Mouse (Mus musculus) midbrain, embryonic 14.5 days (tissue): ENCODE measurements at regions not wholly inside any gene's neighbourhood (a gene's known extent, or its start where the extent isn't known, plus 50 kb on each side); places are given as distances from the start of the nearest gene placed in this dataset.

Experiments
- ATAC-seq: fragments of 200-750 bp; cut with Nextera tagmentation; 2 replicates; pipeline ENCODE4 v1.8.0; 2017; ENCODE audit warnings: moderate number of reproducible peaks, moderate library complexity; ENCODE audit not compliant: low FRiP score, low TSS enrichment
- DNase-seq: peaks from one replicate; pipeline ENCODE4 v3.0.0-alpha.2; 2015
- H3K27ac ChIP-seq: fragments of 300-500 bp; sonication (generic); replicated peaks from 2 replicates; pipeline ENCODE4 v1.5.1; 2014; ENCODE audit warnings: mild to moderate bottlenecking, low read depth, low read length, moderate library complexity
- H3K27me3 ChIP-seq: fragments of 300-500 bp; sonication (generic); 2 replicates; pipeline ENCODE4 v1.6.1; 2014; ENCODE audit warnings: low read length, control low read depth, mixed read lengths; ENCODE audit not compliant: control insufficient read depth, insufficient read depth
- H3K36me3 ChIP-seq: fragments of 300-500 bp; sonication (generic); 2 replicates; pipeline ENCODE4 v1.6.1; 2014; ENCODE audit warnings: low read length, control low read depth; ENCODE audit not compliant: control insufficient read depth, insufficient read depth
- H3K4me1 ChIP-seq: fragments of 300-500 bp; sonication (generic); 2 replicates; pipeline ENCODE4 v1.6.1; 2014; ENCODE audit warnings: mild to moderate bottlenecking, antibody characterized with exemption, low read length, control low read depth; ENCODE audit not compliant: control insufficient read depth, insufficient read depth
- H3K4me2 ChIP-seq: fragments of 300-500 bp; sonication (generic); 2 replicates; pipeline ENCODE4 v1.6.1; 2014; ENCODE audit warnings: mild to moderate bottlenecking, low read length, moderate library complexity
- H3K4me3 ChIP-seq: fragments of 300-500 bp; sonication (generic); replicated peaks from 2 replicates; pipeline ENCODE4 v1.5.1; 2014; ENCODE audit warnings: low read depth, low read length
- H3K9ac ChIP-seq: fragments of 300-500 bp; sonication (generic); replicated peaks from 2 replicates; pipeline ENCODE4 v1.6.1; 2014; ENCODE audit warnings: mild to moderate bottlenecking, low read length, moderate library complexity
- H3K9me3 ChIP-seq: fragments of 300-500 bp; sonication (generic); 2 replicates; pipeline ENCODE4 v1.6.1; 2016; ENCODE audit warnings: low read length, control low read depth, mixed read lengths; ENCODE audit not compliant: control insufficient read depth
- WGBS: fragments of 180-500 bp; shearing (Covaris S2); extraction: QIAGEN DNeasy Blood & Tissue Kit; methylation state at CpG from one replicate; pipeline ENCODE4 v1.1.7; 2014; 5-methylcytosine and 5-hydroxymethylcytosine counted together

DNA sequence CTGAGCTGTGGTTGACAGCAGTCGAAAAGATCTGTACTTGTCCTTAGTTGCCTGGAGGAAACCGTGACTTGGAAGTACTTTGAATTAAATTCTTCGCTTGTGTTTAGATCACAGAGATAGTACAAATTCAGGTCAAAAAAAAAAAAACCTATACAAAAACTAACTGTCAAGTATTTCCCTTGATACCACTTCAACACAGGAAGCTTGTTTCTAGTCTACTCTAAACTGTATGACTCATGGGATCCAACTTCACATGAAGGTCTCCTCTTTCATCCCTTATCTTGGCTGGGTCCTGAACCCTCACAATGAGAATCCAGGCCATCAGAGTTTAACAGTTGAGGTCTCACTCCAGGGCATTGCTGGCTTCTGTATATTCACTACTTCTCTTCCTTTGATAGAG, 54.8 kb downstream of the Tmem30b start:
- DNase-seq (no peak), ATAC-seq (no peak)
- H3K27ac ChIP-seq, result no peak overlapping the region
- no peak overlapping the region for H3K4me2 ChIP-seq
- no peak overlapping the region for H3K4me3 ChIP-seq
- 93% methylated on average over 3 of the region's 3 CpGs for WGBS
- H3K9me3 ChIP-seq, result no peaks in the 10 kb centered on the region
- H3K9ac ChIP-seq, result no peak overlapping the region
- no peaks in the 10 kb centered on the region for H3K27me3 ChIP-seq
- H3K4me1 ChIP-seq, result no peaks in the 10 kb centered on the region
- H3K36me3 ChIP-seq, result no peaks in the 10 kb centered on the region

DNA sequence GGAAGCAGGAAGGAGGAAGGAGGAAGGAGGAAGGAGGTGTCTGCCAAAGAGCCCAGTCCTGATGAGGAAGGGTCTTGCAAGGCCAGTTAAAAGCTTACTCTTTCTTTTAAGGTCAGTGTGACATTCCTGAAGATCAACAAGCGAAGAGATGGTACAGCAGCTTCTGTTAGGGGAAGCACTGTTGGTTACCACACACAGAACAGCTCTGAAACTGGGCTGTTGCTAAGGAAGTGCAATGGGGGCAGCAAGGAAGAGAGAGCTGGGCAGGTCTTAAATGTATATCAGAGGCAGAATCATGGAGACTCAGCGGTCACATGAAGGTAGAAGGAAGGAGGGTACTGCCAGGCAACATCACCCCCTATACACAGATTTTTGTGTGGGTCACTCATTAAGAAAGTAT, 63.3 kb downstream of the Tmem30b start:
- DNase-seq (no peak), ATAC-seq (no peak)
- Histone ChIP-seq H3K36me3 (no peaks in the 10 kb centered on the region), H3K4me3 (no peak overlapping the region), H3K27ac (no peak overlapping the region), H3K27me3 (no peaks in the 10 kb centered on the region), H3K9me3 (no peaks in the 10 kb centered on the region), H3K4me1 (no peaks in the 10 kb centered on the region), H3K4me2 (no peak overlapping the region), H3K9ac (no peak overlapping the region)
- WGBS, result 81% methylated on average over 2 of the region's 2 CpGs

DNA sequence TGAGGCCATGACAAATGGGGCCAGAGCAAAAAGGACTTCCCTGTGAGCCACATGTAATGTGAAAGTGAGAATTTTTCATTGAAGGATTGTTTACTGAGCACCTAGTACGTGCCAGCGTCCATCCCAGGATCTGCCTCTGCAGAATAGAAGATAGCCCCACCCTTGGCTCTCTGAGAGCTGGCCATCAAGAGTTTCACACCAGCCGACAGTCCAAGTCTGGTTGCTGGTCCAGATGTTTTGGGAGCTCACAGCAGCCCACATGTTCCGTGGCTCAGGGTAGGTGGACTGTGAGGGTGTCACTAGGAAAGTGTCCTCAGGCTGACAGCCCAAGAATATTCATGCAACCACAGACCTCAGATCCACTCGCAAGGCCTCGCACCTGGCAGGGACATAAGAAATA, 63.9 kb downstream of the Tmem30b start:
- H3K9me3 ChIP-seq, result no peaks in the 10 kb centered on the region
- ATAC-seq (no peak), DNase-seq (no peak)
- H3K27ac ChIP-seq, result no peak overlapping the region
- no peaks in the 10 kb centered on the region for H3K36me3 ChIP-seq
- H3K9ac ChIP-seq, result no peak overlapping the region
- WGBS, result 92% methylated on average over 6 of the region's 6 CpGs
- H3K4me3 ChIP-seq, result no peak overlapping the region
- no peaks in the 10 kb centered on the region for H3K27me3 ChIP-seq
- no peak overlapping the region for H3K4me2 ChIP-seq
- no peaks in the 10 kb centered on the region for H3K4me1 ChIP-seq

DNA sequence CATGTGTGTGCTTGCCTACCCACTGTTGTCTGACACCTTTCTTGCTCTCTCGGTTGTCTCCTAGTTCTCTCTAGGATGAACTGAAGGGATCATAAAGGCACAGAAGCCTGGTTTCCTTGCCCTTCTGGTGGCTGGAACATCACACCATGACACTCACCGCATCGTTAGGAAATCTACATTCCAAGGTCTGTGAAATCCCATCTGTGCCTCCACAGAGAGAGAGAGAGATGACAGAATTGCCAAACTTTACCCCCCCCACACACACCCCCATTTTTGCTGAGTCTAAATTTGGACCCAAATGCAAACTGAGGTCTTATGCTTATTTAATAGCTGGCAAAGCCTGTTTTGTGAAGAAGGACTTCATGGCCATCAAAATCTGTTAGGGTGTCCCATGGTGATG, 64.5 kb downstream of the Tmem30b start:
- no peak for ATAC-seq
- no peak overlapping the region for H3K4me2 ChIP-seq
- no peaks in the 10 kb centered on the region for H3K9me3 ChIP-seq
- no peak for DNase-seq
- H3K27ac ChIP-seq, result no peak overlapping the region
- no peaks in the 10 kb centered on the region for H3K27me3 ChIP-seq
- H3K9ac ChIP-seq, result no peak overlapping the region
- H3K4me1 ChIP-seq, result no peaks in the 10 kb centered on the region
- no peaks in the 10 kb centered on the region for H3K36me3 ChIP-seq
- H3K4me3 ChIP-seq, result no peak overlapping the region
- 92% methylated on average over 3 of the region's 3 CpGs for WGBS

DNA sequence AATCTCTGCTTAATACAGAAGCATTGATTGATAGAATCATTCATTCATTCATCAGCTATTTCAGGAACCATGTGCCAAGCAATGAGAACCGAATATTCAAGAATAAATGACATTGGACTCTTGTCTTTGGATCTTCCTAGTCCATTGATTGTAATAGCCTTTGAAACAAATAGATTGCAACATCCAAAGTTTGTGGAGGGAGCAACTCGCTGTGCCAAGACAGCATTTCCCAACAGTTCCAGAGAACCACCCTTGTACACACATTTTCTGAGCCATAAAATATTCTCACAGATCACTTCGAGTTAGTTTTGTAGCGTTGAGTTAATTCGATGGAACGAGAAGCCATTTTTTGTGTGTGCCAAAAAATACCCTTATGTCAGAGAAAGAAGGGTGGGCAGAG, 65.0 kb downstream of the Tmem30b start:
- no peaks in the 10 kb centered on the region for H3K9me3 ChIP-seq
- H3K27ac ChIP-seq, result no peak overlapping the region
- H3K9ac ChIP-seq, result no peak overlapping the region
- H3K4me2 ChIP-seq, result no peak overlapping the region
- no peak for DNase-seq
- H3K4me1 ChIP-seq, result no peaks in the 10 kb centered on the region
- H3K36me3 ChIP-seq, result no peaks in the 10 kb centered on the region
- no peaks in the 10 kb centered on the region for H3K27me3 ChIP-seq
- WGBS, result 93% methylated on average over 6 of the region's 6 CpGs
- no peak overlapping the region for H3K4me3 ChIP-seq
- no peak for ATAC-seq

DNA sequence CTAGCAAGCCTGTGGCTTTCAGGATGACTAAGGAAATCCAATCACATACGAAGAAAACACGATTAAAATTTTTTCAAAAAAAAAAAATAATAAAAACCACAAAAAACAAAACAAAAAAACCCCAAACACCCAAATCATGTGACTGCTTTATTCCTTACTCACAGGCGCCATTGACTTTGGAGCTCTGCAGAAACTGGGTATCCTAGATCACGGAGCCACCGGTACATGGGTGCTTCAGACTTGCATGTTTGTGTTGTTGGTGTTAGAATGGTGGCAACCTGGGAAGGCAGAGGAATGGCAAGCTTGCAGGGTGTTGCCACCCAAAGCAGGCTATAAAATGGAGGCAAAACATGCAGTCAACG, 65.6 kb downstream of the Tmem30b start:
- DNase-seq, result no peak
- WGBS, result 94% methylated on average over 6 of the region's 6 CpGs
- Histone ChIP-seq H3K4me1 (no peaks in the 10 kb centered on the region), H3K9me3 (no peaks in the 10 kb centered on the region), H3K4me3 (no peak overlapping the region), H3K4me2 (no peak overlapping the region), H3K27ac (no peak overlapping the region), H3K9ac (no peak overlapping the region), H3K36me3 (no peaks in the 10 kb centered on the region), H3K27me3 (no peaks in the 10 kb centered on the region)
- no peak for ATAC-seq

DNA sequence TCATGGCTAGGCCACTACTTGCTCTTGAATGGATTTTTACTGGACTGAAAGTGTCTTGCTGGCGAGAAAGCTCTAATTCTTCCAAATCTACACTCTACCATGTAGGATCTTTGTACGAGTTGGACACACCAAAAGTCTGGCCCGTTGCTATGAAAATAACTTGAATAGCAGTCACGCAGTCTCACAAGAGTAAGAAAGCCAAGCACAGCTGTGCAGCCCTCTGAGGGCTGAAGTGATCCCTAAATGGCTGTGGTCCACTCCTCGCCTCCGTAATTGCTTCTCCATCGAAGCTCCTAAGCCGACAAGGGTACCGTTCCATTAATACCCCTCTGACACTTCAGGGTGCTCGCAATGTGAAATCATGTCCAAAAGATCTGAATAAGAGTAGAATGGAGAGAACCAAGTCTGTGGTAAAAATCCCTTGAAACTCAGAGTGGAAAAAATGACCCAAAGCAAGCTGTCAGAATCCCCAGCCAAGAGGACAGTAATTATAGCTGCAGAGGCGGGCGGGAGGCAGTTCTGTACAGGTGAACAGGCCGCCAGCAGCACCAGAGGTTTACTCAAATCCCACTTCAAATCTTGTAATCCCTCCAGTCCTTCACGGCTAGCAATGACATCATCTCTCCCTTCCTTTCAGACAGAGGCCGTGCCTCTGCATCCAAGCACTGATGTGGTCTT, 66.1 kb downstream of the Tmem30b start:
- no peak for ATAC-seq
- no peak overlapping the region for H3K9ac ChIP-seq
- H3K4me1 ChIP-seq, result no peaks in the 10 kb centered on the region
- no peak for DNase-seq
- H3K36me3 ChIP-seq, result no peaks in the 10 kb centered on the region
- H3K9me3 ChIP-seq, result no peaks in the 10 kb centered on the region
- no peak overlapping the region for H3K27ac ChIP-seq
- no peaks in the 10 kb centered on the region for H3K27me3 ChIP-seq
- 91% methylated on average over 15 of the region's 15 CpGs for WGBS
- no peak overlapping the region for H3K4me3 ChIP-seq
- no peak overlapping the region for H3K4me2 ChIP-seq

DNA sequence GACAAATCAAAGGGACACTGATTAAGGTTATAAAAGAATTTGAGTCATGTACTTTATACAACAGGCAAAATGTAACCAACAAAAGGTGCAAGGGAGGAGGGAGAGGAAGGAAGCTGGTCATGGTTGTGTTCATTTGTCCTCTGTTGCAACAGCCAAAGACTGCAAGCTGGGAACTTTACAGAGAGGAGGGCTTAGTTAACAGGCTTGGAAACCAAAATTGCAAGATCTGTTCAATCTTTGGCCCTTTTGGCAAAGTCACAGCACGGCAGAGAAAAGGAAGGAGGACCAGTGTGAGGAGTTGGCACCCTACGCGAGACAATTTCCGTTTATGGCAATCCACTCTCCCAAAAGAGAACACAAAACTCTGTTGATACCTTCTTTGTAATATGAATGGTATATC, 67.6 kb downstream of the Tmem30b start:
- DNase-seq, result no peak
- Histone ChIP-seq H3K27me3 (no peaks in the 10 kb centered on the region), H3K36me3 (no peaks in the 10 kb centered on the region), H3K9ac (no peak overlapping the region), H3K27ac (no peak overlapping the region), H3K4me2 (no peak overlapping the region), H3K9me3 (no peaks in the 10 kb centered on the region), H3K4me3 (no peak overlapping the region), H3K4me1 (no peaks in the 10 kb centered on the region)
- 88% methylated on average over 4 of the region's 4 CpGs for WGBS
- no peak for ATAC-seq

DNA sequence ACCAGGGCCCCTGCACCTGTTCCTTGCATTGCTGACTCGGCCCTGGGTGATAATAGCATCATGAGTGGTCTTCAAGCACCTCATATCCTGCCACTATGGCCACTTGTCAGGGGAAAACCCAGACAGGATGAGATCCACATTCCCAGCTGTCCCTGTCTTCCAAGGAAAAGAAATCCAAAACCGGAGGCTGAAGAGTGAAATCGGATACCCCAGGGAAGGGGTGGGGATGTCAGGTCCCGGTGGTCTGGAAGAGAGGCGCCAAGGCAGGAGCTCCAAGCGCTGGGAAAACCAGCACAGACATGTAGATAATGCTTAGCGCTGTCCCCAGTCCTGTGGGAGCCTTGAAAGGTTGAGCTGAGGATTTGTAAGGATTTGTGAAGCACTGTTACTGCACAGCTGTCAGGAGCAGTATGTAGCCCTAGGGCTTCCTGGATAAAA, 69.8 kb downstream of the Tmem30b start:
- ATAC-seq, result no peak
- DNase-seq, result peak; percentile 26
- Histone ChIP-seq H3K36me3 (no peaks in the 10 kb centered on the region), H3K4me2 (no peak overlapping the region), H3K9ac (no peak overlapping the region), H3K27ac (no peak overlapping the region), H3K4me1 (no peaks in the 10 kb centered on the region), H3K27me3 (no peaks in the 10 kb centered on the region), H3K9me3 (no peaks in the 10 kb centered on the region), H3K4me3 (no peak overlapping the region)
- WGBS, result 8% methylated on average over 7 of the region's 7 CpGs
